Mouse (Mus musculus) liver (tissue): ENCODE measurements around the gene Mff.

Source experiments
- DNase-seq: peaks from one replicate; pipeline ENCODE4 v3.0.0-alpha.2; 2020; ENCODE audit warnings: mixed read lengths

Gene Mff

GRCm38 (mm10) chr1:82724339-82725025 lies at the start of gene Mff:
Gene Mff, plus strand, starts transcription at chr1:82724890.
- peak; percentile 92 for DNase-seq

- DNase-seq = peak; percentile 4
These were observed 38.4 kb upstream of the Mff start for GRCm38 (mm10) chr1:82686328-82686727.

- DNase-seq = peak; percentile 10
These were observed 37.8 kb upstream of the Mff start for GRCm38 (mm10) chr1:82686866-82687265.

- no peak for DNase-seq
These were observed 36.8 kb upstream of the Mff start for GRCm38 (mm10) chr1:82687931-82688330.

- no peak for DNase-seq
These were observed 28.8 kb upstream of the Mff start for GRCm38 (mm10) chr1:82695915-82696314.

GRCm38 (mm10) chr1:82717816-82718512 lies 6.7 kb upstream of the Mff start:
- no peak for DNase-seq

- peak; percentile 89 for DNase-seq
These were observed 560 bp downstream of the Mff start for GRCm38 (mm10) chr1:82725026-82725874.

GRCm38 (mm10) chr1:82725875-82726185 lies 1.1 kb downstream of the Mff start:
- no peak for DNase-seq

- peak; percentile 36 for DNase-seq
These were observed 1.8 kb downstream of the Mff start for GRCm38 (mm10) chr1:82726482-82726881.

GRCm38 (mm10) chr1:82733357-82733756 lies 8.7 kb downstream of the Mff start:
- no peak for DNase-seq

GRCm38 (mm10) chr1:82738066-82738465 lies 13.4 kb downstream of the Mff start:
- DNase-seq = no peak

- no peak for DNase-seq
These were observed 16.8 kb downstream of the Mff start for GRCm38 (mm10) chr1:82741539-82741938.

- DNase-seq = no peak
These were observed 19.3 kb downstream of the Mff start for GRCm38 (mm10) chr1:82743962-82744361.

- DNase-seq = no peak
These were observed 21.7 kb downstream of the Mff start for GRCm38 (mm10) chr1:82746408-82746807.

- DNase-seq = no peak
These were observed 23.2 kb downstream of the Mff start for GRCm38 (mm10) chr1:82747714-82748452.

GRCm38 (mm10) chr1:82759520-82759919 lies 34.8 kb downstream of the Mff start:
- peak; percentile 57 for DNase-seq

- no peak for DNase-seq
These were observed 36.9 kb downstream of the Mff start for GRCm38 (mm10) chr1:82761454-82762169.

- peak; percentile 7 for DNase-seq
These were observed 37.6 kb downstream of the Mff start for GRCm38 (mm10) chr1:82762274-82762673.

GRCm38 (mm10) chr1:82766227-82766626 lies 41.5 kb downstream of the Mff start:
- DNase-seq = no peak

- no peak for DNase-seq
These were observed 42.0 kb downstream of the Mff start for GRCm38 (mm10) chr1:82766641-82767040.

GRCm38 (mm10) chr1:82768269-82768668 lies 43.6 kb downstream of the Mff start, which contains the start of gene Tm4sf20:
Gene Tm4sf20, minus strand, starts transcription at chr1:82768461.
- DNase-seq = no peak

- no peak for DNase-seq
These were observed 46.4 kb downstream of the Mff start, which contains the start of gene Gm47791 for GRCm38 (mm10) chr1:82771022-82771586. Gene Gm47791, minus strand, starts transcription at chr1:82771243.
